Mouse (Mus musculus) erythroblast, embryonic 14.5 days (primary cell): ENCODE measurements around the gene Stat1. TPM values are rescaled to one million over a fixed set of nuclear protein-coding genes. Genes with fewer than 3 reads are reported as not detected.

Experiments used
- H3K27me3 ChIP-seq: 2 replicates; pipeline ENCODE4 v1.6.1; 2012; ENCODE audit warnings: inconsistent platforms; ENCODE audit not compliant: control insufficient read depth
- H3K36me3 ChIP-seq: 2 replicates; pipeline ENCODE4 v1.6.1; 2012; ENCODE audit warnings: mild to moderate bottlenecking, inconsistent platforms; ENCODE audit not compliant: control insufficient read depth
- H3K4me1 ChIP-seq: 2 replicates; pipeline ENCODE4 v1.6.1; 2012; ENCODE audit warnings: inconsistent platforms; ENCODE audit not compliant: control insufficient read depth
- H3K4me3 ChIP-seq: replicated peaks from 2 replicates; pipeline ENCODE3; 2012; ENCODE audit warnings: moderate library complexity, mild to moderate bottlenecking, inconsistent platforms
- H3K9me3 ChIP-seq: 2 replicates; pipeline ENCODE4 v1.6.1; 2012; ENCODE audit warnings: low read length, inconsistent platforms, mixed read lengths; ENCODE audit not compliant: control insufficient read depth
- GATA1 ChIP-seq: IDR thresholded peaks from 2 replicates; pipeline ENCODE4 v1.6.1; 2012; ENCODE audit warnings: low read length, inconsistent platforms, mixed read lengths
- TAL1 ChIP-seq: IDR thresholded peaks from 3 replicates; pipeline ENCODE4 v1.6.1; 2012; ENCODE audit warnings: low read length, inconsistent platforms, mixed read lengths
- polyA plus RNA-seq: library from polyadenylated mRNA; stranded (reverse); fragments of >175 nt; gene quantifications from 2 replicates; pipeline ENCODE4 v1.2.3, GENCODE M21; 2012

Gene Stat1
- polyA plus RNA-seq, 1 experiment, result 0.43 TPM

- Histone ChIP-seq H3K4me1 (peaks cover 14% of the 10 kb centered on the region), H3K4me3 (no peak overlapping the region), H3K9me3 (no peaks in the 10 kb centered on the region), H3K36me3 (peaks cover 56% of the 10 kb centered on the region), H3K27me3 (no peaks in the 10 kb centered on the region)
- TF ChIP-seq TAL1 (no peak), GATA1 (no peak)
Measured at GRCm38 (mm10) chr1:52152369-52152768, 33.1 kb downstream of the Stat1 start.

GRCm38 (mm10) chr1:52152936-52153335 is 33.7 kb downstream of the Stat1 start:
- H3K4me3 ChIP-seq, result no peak overlapping the region
- H3K4me1 ChIP-seq, result peaks cover 14% of the 10 kb centered on the region
- peaks cover 58% of the 10 kb centered on the region for H3K36me3 ChIP-seq
- TF ChIP-seq GATA1 (no peak), TAL1 (no peak)
- no peaks in the 10 kb centered on the region for H3K27me3 ChIP-seq
- no peaks in the 10 kb centered on the region for H3K9me3 ChIP-seq

GRCm38 (mm10) chr1:52154890-52155289 is 35.6 kb downstream of the Stat1 start:
- no peaks in the 10 kb centered on the region for H3K27me3 ChIP-seq
- peaks cover 65% of the 10 kb centered on the region for H3K36me3 ChIP-seq
- TF ChIP-seq GATA1 (no peak), TAL1 (no peak)
- peaks cover 12% of the 10 kb centered on the region for H3K4me1 ChIP-seq
- H3K9me3 ChIP-seq, result no peaks in the 10 kb centered on the region
- H3K4me3 ChIP-seq, result no peak overlapping the region

DNA sequence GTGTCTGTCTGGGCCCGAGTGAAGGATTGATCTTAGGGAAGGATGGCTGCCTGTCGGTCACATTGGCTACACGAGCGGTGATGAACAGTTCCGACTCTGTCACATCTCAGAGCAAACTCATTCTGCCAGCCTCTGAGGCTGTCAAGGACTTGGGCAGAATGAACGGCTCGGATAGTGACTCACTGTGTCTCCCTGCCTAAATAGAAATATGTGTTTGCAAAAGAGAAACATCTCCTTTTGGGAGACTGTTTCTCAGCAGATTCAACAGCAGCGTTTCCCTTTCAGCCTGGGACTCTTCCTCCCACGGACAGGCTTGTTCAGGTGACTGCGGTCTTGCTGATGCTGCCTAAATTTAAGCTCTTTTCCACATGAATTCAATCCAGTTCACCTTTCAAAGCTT is 37.1 kb downstream of the Stat1 start:
- no peak for TF ChIP-seq GATA1
- no peak for TF ChIP-seq TAL1
- Histone ChIP-seq H3K4me3 (no peak overlapping the region), H3K9me3 (no peaks in the 10 kb centered on the region), H3K4me1 (no peaks in the 10 kb centered on the region), H3K36me3 (peaks cover 65% of the 10 kb centered on the region), H3K27me3 (no peaks in the 10 kb centered on the region)

- Histone ChIP-seq H3K36me3 (peaks cover 59% of the 10 kb centered on the region), H3K4me3 (no peak overlapping the region), H3K9me3 (no peaks in the 10 kb centered on the region), H3K27me3 (no peaks in the 10 kb centered on the region), H3K4me1 (no peaks in the 10 kb centered on the region)
- TF ChIP-seq GATA1 (no peak), TAL1 (no peak)
Measured at GRCm38 (mm10) chr1:52158040-52158439, 38.8 kb downstream of the Stat1 start.

DNA sequence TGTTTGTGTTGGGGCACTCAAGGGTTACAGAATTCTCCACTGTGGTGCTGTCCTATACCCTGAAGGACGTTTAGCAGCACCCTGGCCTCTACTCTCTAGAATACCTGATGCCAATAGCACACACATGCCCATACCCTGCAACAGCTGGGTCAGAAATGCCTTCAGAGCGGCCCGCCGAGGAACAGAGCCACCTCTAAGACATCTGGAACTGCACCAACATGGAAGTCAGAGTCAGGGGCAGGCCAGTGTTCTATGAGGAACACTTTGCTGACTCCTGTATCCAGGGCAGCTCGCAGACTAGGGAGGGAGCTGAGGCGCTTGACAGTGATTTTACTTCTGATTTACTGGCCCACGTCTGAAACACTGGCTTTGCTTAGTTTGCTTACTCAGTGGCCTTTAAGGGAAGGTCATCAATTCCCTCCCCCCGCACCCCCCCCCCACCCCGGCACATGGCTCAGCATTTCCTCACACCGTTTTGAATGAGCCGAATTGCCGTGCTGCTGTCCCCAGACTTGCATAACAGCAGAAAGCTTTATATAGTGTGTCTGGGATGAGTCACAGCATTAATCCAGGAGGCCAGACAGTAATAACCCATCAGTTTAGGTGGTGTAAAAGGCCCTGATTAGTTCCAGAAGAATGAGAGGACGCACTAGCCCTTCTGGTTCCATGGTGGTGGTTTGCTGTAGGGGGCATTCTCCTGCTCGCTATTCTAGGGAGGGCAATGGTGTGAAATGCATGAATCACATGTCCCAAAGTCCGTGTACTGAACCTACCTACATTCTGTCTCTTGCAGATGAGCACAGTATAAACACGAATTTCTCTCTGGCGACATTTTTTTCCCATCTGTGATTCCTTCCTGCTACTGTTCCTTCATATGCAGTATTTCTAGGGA is 39.5 kb downstream of the Stat1 start:
- H3K36me3 ChIP-seq, result peaks cover 58% of the 10 kb centered on the region
- TF ChIP-seq TAL1, result no peak
- TF ChIP-seq GATA1, result no peak
- no peaks in the 10 kb centered on the region for H3K9me3 ChIP-seq
- no peaks in the 10 kb centered on the region for H3K4me1 ChIP-seq
- no peak overlapping the region for H3K4me3 ChIP-seq
- H3K27me3 ChIP-seq, result no peaks in the 10 kb centered on the region

DNA sequence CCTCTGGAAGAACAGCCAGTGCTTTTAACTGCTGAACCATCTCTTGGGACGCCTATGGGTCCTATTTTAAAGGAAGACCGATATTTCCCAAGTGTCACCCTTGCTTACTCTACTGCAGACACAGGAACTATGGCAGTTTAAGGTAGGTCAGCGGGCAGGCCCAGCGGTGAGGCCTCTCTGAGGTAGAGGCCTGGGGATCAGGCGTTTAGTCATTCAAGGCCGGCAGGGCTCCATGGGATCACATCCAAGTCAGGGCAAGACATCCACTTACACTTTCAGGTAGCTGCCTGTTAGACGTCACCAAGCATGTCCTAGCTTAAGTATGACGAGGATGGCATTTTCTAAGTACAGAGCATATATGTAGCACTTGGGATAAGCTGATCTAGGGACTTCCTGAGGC is 41.9 kb downstream of the Stat1 start:
- H3K4me1 ChIP-seq, result no peaks in the 10 kb centered on the region
- no peaks in the 10 kb centered on the region for H3K27me3 ChIP-seq
- no peak for TF ChIP-seq GATA1
- no peaks in the 10 kb centered on the region for H3K9me3 ChIP-seq
- H3K36me3 ChIP-seq, result peaks cover 46% of the 10 kb centered on the region
- no peak overlapping the region for H3K4me3 ChIP-seq

- no peaks in the 10 kb centered on the region for H3K4me1 ChIP-seq
- H3K27me3 ChIP-seq, result no peaks in the 10 kb centered on the region
- no peak overlapping the region for H3K4me3 ChIP-seq
- H3K36me3 ChIP-seq, result peaks cover 30% of the 10 kb centered on the region
- no peak for TF ChIP-seq TAL1
- TF ChIP-seq GATA1, result no peak
- no peaks in the 10 kb centered on the region for H3K9me3 ChIP-seq
Measured at GRCm38 (mm10) chr1:52163707-52164457, 44.6 kb downstream of the Stat1 start.

DNA sequence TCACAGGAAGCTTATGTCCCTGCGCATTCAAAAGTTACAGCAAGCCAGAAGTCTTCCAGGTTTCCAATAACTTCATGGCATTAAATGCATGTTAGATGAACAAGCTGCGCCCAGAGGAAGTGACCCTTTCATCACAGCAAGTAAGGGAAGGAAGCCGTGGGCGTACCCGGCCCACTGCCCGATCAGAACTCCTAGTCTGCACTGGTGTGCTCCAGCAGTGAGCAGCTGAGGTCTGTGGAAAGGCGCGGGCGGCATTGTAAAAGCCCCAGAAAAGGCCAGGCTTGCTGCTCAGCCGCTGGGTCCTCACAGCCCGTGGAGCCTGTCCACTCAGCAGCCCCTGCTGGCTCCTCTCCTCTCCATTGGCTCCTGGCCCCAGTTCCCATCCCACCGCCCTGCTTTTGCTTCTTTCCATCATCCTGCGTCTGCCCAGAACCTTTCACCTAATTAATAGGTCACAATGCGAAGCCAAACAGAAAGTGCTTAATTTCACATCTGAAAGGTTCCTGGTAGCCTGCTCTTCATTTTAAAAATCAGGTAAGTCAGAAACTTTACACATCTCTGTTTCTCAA is 47.5 kb downstream of the Stat1 start:
- no peak overlapping the region for H3K4me3 ChIP-seq
- peaks cover 11% of the 10 kb centered on the region for H3K36me3 ChIP-seq
- H3K27me3 ChIP-seq, result no peaks in the 10 kb centered on the region
- no peak for TF ChIP-seq GATA1
- TF ChIP-seq TAL1, result no peak
- no peaks in the 10 kb centered on the region for H3K9me3 ChIP-seq
- H3K4me1 ChIP-seq, result peaks cover 5% of the 10 kb centered on the region
